Mouse (Mus musculus) skeletal muscle tissue, adult 2 months (tissue): ENCODE data around the gene Uhrf2.
"Not testable (repeated sequence)": the region's sequence is repeated elsewhere in the genome, so short reads cannot be mapped to it uniquely, and the experiment has no call there.

Experiments
- DNase-seq: peaks from one replicate; pipeline ENCODE4 v3.0.0-alpha.2; 2012; ENCODE audit warnings: low read depth, low spot score

Gene Uhrf2

GRCm38 (mm10) chr19:30029894-30030635, at the start of gene Uhrf2:
TSS of gene Uhrf2 (plus strand) at chr19:30030513.
- DNase-seq = peak; percentile 97

- no peak for DNase-seq
Observed at GRCm38 (mm10) chr19:29984208-29985005, 45.9 kb upstream of the Uhrf2 start.

GRCm38 (mm10) chr19:29986464-29987091, 43.7 kb upstream of the Uhrf2 start:
- no peak for DNase-seq

GRCm38 (mm10) chr19:30000406-30001365, 29.6 kb upstream of the Uhrf2 start:
- DNase-seq = no peak

GRCm38 (mm10) chr19:30001550-30001949, 28.8 kb upstream of the Uhrf2 start:
- DNase-seq = no peak

GRCm38 (mm10) chr19:30003621-30004020, 26.7 kb upstream of the Uhrf2 start, which contains the start of gene Trpd52l3:
TSS of gene Trpd52l3 (plus strand) at chr19:30003790.
- no peak for DNase-seq

- DNase-seq = no peak
Observed at GRCm38 (mm10) chr19:30006371-30006770, 23.9 kb upstream of the Uhrf2 start.

- DNase-seq = no peak
Observed at GRCm38 (mm10) chr19:30010520-30011296, 19.6 kb upstream of the Uhrf2 start.

GRCm38 (mm10) chr19:30014331-30014730, 16.0 kb upstream of the Uhrf2 start:
- no peak for DNase-seq

- no peak for DNase-seq
Observed at GRCm38 (mm10) chr19:30016156-30016555, 14.2 kb upstream of the Uhrf2 start.

GRCm38 (mm10) chr19:30023419-30023818, 6.9 kb upstream of the Uhrf2 start:
- DNase-seq = not testable (repeated sequence)

GRCm38 (mm10) chr19:30029002-30029710, 1.2 kb upstream of the Uhrf2 start:
- DNase-seq = no peak

GRCm38 (mm10) chr19:30030636-30031467, 539 bp downstream of the Uhrf2 start:
- peak; percentile 1 for DNase-seq

GRCm38 (mm10) chr19:30031468-30031931, 1.2 kb downstream of the Uhrf2 start:
- peak; percentile 11 for DNase-seq

- DNase-seq = no peak
Observed at GRCm38 (mm10) chr19:30032206-30032605, 1.9 kb downstream of the Uhrf2 start.

- DNase-seq = no peak
Observed at GRCm38 (mm10) chr19:30035361-30035760, 5.0 kb downstream of the Uhrf2 start.

GRCm38 (mm10) chr19:30043691-30044090, 13.4 kb downstream of the Uhrf2 start:
- no peak for DNase-seq

GRCm38 (mm10) chr19:30044630-30045029, 14.3 kb downstream of the Uhrf2 start:
- DNase-seq = no peak

GRCm38 (mm10) chr19:30045857-30046256, 15.5 kb downstream of the Uhrf2 start:
- no peak for DNase-seq
